Mouse (Mus musculus) ES-Bruce4 (cell line): ENCODE measurements at regions not wholly inside any gene's neighbourhood (a gene's known extent, or its start where the extent isn't known, plus 50 kb on each side); places are given as distances from the start of the nearest gene placed in this dataset.

Experiments
- H3K27ac ChIP-seq: 2 replicates; pipeline ENCODE4 v1.5.1; 2012; ENCODE audit warnings: low read length, inconsistent platforms; ENCODE audit not compliant: insufficient read depth
- H3K27me3 ChIP-seq: 2 replicates; pipeline ENCODE4 v1.6.1; 2012; ENCODE audit warnings: mild to moderate bottlenecking, low read length, inconsistent platforms; ENCODE audit not compliant: control insufficient read depth, poor library complexity, insufficient read depth, severe bottlenecking
- H3K36me3 ChIP-seq: 2 replicates; pipeline ENCODE4 v1.6.1; 2012; ENCODE audit warnings: inconsistent platforms, mild to moderate bottlenecking, low read length, moderate library complexity; ENCODE audit not compliant: control insufficient read depth, poor library complexity, insufficient read depth, severe bottlenecking
- H3K4me1 ChIP-seq: one replicate; pipeline ENCODE4 v1.8.1; 2011; ENCODE audit warnings: low read length; ENCODE audit not compliant: control insufficient read depth, insufficient read depth
- H3K4me3 ChIP-seq: 2 replicates; pipeline ENCODE4 v1.5.1; 2011; ENCODE audit warnings: low read depth, mild to moderate bottlenecking, low read length
- H3K9ac ChIP-seq: 2 replicates; pipeline ENCODE4 v1.6.1; 2012; ENCODE audit warnings: low read depth, mild to moderate bottlenecking, inconsistent platforms; ENCODE audit not compliant: poor library complexity, severe bottlenecking
- H3K9me3 ChIP-seq: replicated peaks from 2 replicates; pipeline ENCODE4 v1.6.1; 2012; ENCODE audit warnings: mild to moderate bottlenecking, low read length, inconsistent platforms; ENCODE audit not compliant: control insufficient read depth, poor library complexity, insufficient read depth, severe bottlenecking
- CTCF ChIP-seq: IDR thresholded peaks from one replicate; pipeline ENCODE4 v1.8.1; 2011; ENCODE audit warnings: low read depth, low read length
- EP300 ChIP-seq: IDR thresholded peaks from 2 replicates; pipeline ENCODE4 v1.6.1; 2011; ENCODE audit warnings: low read depth, low read length; ENCODE audit not compliant: insufficient read depth
- POLR2A ChIP-seq: IDR thresholded peaks from one replicate; pipeline ENCODE4 v1.8.1; 2011; ENCODE audit warnings: low read length; ENCODE audit not compliant: insufficient read depth

GRCm38 (mm10) chr1:137806252-137806651 is 369.3 kb downstream of the Ptprc start:
- Histone ChIP-seq H3K4me1 (no peaks in the 10 kb centered on the region), H3K27me3 (no peaks in the 10 kb centered on the region), H3K4me3 (no peak overlapping the region), H3K36me3 (no peaks in the 10 kb centered on the region), H3K9ac (no peak overlapping the region), H3K9me3 (no peaks in the 10 kb centered on the region), H3K27ac (no peak overlapping the region)
- TF ChIP-seq POLR2A (no peak), CTCF (no peak), EP300 (no peak)

GRCm38 (mm10) chr1:137802119-137802518 is 373.4 kb downstream of the Ptprc start:
- Histone ChIP-seq H3K27ac (no peak overlapping the region), H3K4me3 (no peak overlapping the region), H3K4me1 (no peaks in the 10 kb centered on the region), H3K9ac (no peak overlapping the region), H3K9me3 (no peaks in the 10 kb centered on the region), H3K36me3 (no peaks in the 10 kb centered on the region), H3K27me3 (no peaks in the 10 kb centered on the region)
- no peak for TF ChIP-seq POLR2A
- no peak for TF ChIP-seq CTCF
- no peak for TF ChIP-seq EP300

- H3K9ac ChIP-seq, result no peak overlapping the region
- no peaks in the 10 kb centered on the region for H3K36me3 ChIP-seq
- no peaks in the 10 kb centered on the region for H3K27me3 ChIP-seq
- no peak overlapping the region for H3K27ac ChIP-seq
- H3K4me3 ChIP-seq, result no peak overlapping the region
- H3K9me3 ChIP-seq, result no peaks in the 10 kb centered on the region
- no peaks in the 10 kb centered on the region for H3K4me1 ChIP-seq
- TF ChIP-seq CTCF, result no peak
Observed at GRCm38 (mm10) chr1:137800752-137801151, 374.8 kb downstream of the Ptprc start.

- Histone ChIP-seq H3K9ac (no peak overlapping the region), H3K36me3 (no peaks in the 10 kb centered on the region), H3K4me3 (no peak overlapping the region), H3K4me1 (no peaks in the 10 kb centered on the region), H3K27me3 (no peaks in the 10 kb centered on the region), H3K9me3 (no peaks in the 10 kb centered on the region), H3K27ac (no peak overlapping the region)
- TF ChIP-seq POLR2A (no peak), CTCF (no peak)
Observed at GRCm38 (mm10) chr1:137788789-137789188, 386.7 kb downstream of the Ptprc start.

GRCm38 (mm10) chr1:137786653-137787052 is 388.9 kb downstream of the Ptprc start:
- TF ChIP-seq POLR2A (no peak), CTCF (no peak), EP300 (no peak)
- Histone ChIP-seq H3K27ac (no peak overlapping the region), H3K9ac (no peak overlapping the region), H3K36me3 (no peaks in the 10 kb centered on the region), H3K4me3 (no peak overlapping the region), H3K4me1 (no peaks in the 10 kb centered on the region), H3K27me3 (no peaks in the 10 kb centered on the region), H3K9me3 (no peaks in the 10 kb centered on the region)

GRCm38 (mm10) chr1:137774586-137774985 is 400.9 kb downstream of the Ptprc start:
- Histone ChIP-seq H3K36me3 (no peaks in the 10 kb centered on the region), H3K9me3 (no peaks in the 10 kb centered on the region), H3K4me3 (no peak overlapping the region), H3K27ac (no peak overlapping the region), H3K9ac (no peak overlapping the region), H3K27me3 (no peaks in the 10 kb centered on the region), H3K4me1 (no peaks in the 10 kb centered on the region)
- TF ChIP-seq POLR2A, result no peak
- TF ChIP-seq CTCF, result no peak
- no peak for TF ChIP-seq EP300

- no peak overlapping the region for H3K9ac ChIP-seq
- TF ChIP-seq EP300, result no peak
- TF ChIP-seq CTCF, result no peak
- TF ChIP-seq POLR2A, result no peak
- no peaks in the 10 kb centered on the region for H3K4me1 ChIP-seq
- H3K27me3 ChIP-seq, result no peaks in the 10 kb centered on the region
- no peak overlapping the region for H3K4me3 ChIP-seq
- H3K9me3 ChIP-seq, result no peaks in the 10 kb centered on the region
- no peaks in the 10 kb centered on the region for H3K36me3 ChIP-seq
- no peak overlapping the region for H3K27ac ChIP-seq
Observed at GRCm38 (mm10) chr1:137760797-137761196, 414.7 kb downstream of the Ptprc start.
